Mouse (Mus musculus) liver, embryonic 14.5 days (tissue): ENCODE results near the gene Hivep3. TPM values are rescaled to one million over a fixed set of nuclear protein-coding genes. Genes with fewer than 3 reads are reported as not detected.

Experiments
- ATAC-seq: fragments of 200-750 bp; cut with Nextera tagmentation; 2 replicates; pipeline ENCODE4 v1.8.0; 2017; ENCODE audit warnings: moderate number of reproducible peaks, mild to moderate bottlenecking, moderate library complexity; ENCODE audit not compliant: insufficient read depth
- DNase-seq, 3 experiments: peaks; one replicate each; pipeline ENCODE4 v3.0.0-alpha.2; 2012 to 2013; ENCODE audit warnings: low read depth in 3 of 3, low spot score in 3 of 3
- H3K27ac ChIP-seq: fragments of 300-500 bp; sonication (generic); 2 replicates; pipeline ENCODE4 v1.5.1; 2014; ENCODE audit warnings: moderate library complexity, mild to moderate bottlenecking, control low read depth, inconsistent platforms
- H3K27me3 ChIP-seq: fragments of 300-500 bp; sonication (generic); 2 replicates; pipeline ENCODE4 v1.6.1; 2014; ENCODE audit warnings: mild to moderate bottlenecking, low read length, moderate library complexity; ENCODE audit not compliant: control insufficient read depth, insufficient read depth
- H3K36me3 ChIP-seq: fragments of 300-500 bp; sonication (generic); replicated peaks from 2 replicates; pipeline ENCODE4 v1.6.1; 2014; ENCODE audit warnings: low read depth; ENCODE audit not compliant: control insufficient read depth, insufficient read depth
- H3K4me1 ChIP-seq, 2 experiments: fragments of 200-500 bp in 1 of 2; fragments of 300-500 bp in 1 of 2; sonication (generic) in 1 of 2; replicated peaks; 2 replicates each; pipeline ENCODE4 v1.6.1; 2012 to 2014; ENCODE audit warnings: antibody characterized with exemption in 1 of 2, inconsistent platforms in 1 of 2, low read length in 1 of 2; ENCODE audit not compliant: control insufficient read depth in 2 of 2, insufficient read depth in 2 of 2
- H3K4me2 ChIP-seq: fragments of 300-500 bp; sonication (generic); 2 replicates; pipeline ENCODE4 v1.6.1; 2014; ENCODE audit warnings: low read depth, mild to moderate bottlenecking, control low read depth, moderate library complexity
- H3K4me3 ChIP-seq, 2 experiments: fragments of 200-500 bp in 1 of 2; fragments of 300-500 bp in 1 of 2; sonication (generic) in 1 of 2; 2 replicates each; pipeline ENCODE4 v1.5.1; 2012 to 2014; ENCODE audit warnings: low read depth in 2 of 2, low read length in 2 of 2, mild to moderate bottlenecking in 2 of 2, control low read depth in 1 of 2, inconsistent platforms in 1 of 2, moderate library complexity in 1 of 2; ENCODE audit not compliant: insufficient read depth in 1 of 2
- H3K9ac ChIP-seq: fragments of 300-500 bp; sonication (generic); replicated peaks from 2 replicates; pipeline ENCODE4 v1.6.1; 2014; ENCODE audit warnings: mild to moderate bottlenecking, control low read depth, moderate library complexity
- H3K9me3 ChIP-seq: fragments of 300-500 bp; sonication (generic); 2 replicates; pipeline ENCODE4 v1.6.1; 2016; ENCODE audit warnings: low read length, mixed read lengths; ENCODE audit not compliant: control insufficient read depth
- CTCF ChIP-seq: IDR thresholded peaks from 2 replicates; pipeline ENCODE4 v1.5.1; 2016; ENCODE audit warnings: antibody characterized with exemption, low read depth, control low read depth
- EP300 ChIP-seq: IDR thresholded peaks from 2 replicates; pipeline ENCODE4 v1.6.1; 2016; ENCODE audit warnings: antibody characterized with exemption, low read depth
- WGBS: fragments of 180-500 bp; shearing (Covaris S2); extraction: QIAGEN DNeasy Blood & Tissue Kit; methylation state at CpG from one replicate; pipeline ENCODE4 v1.1.7; 2014; ENCODE audit not compliant: insufficient replicate concordance; 5-methylcytosine and 5-hydroxymethylcytosine counted together
- polyA plus RNA-seq, 2 experiments: library from polyadenylated mRNA; depleted of rRNA in 1 of 2; stranded (reverse) in 1 of 2; unstranded in 1 of 2; fragments of >200 nt; fragmentation: Nextera tagmentation in 1 of 2; extraction: Ambion mirVana in 1 of 2; gene quantifications; 2 replicates each; pipeline versions ENCODE4 v1.2.1 to v1.2.3; 2012 to 2014

Gene Hivep3
- polyA plus RNA-seq, 2 experiments: 1.9 to 2.7 TPM

GRCm38 (mm10) chr4:120120276-120120675 is 386.7 kb downstream of the Hivep3 start:
- Histone ChIP-seq H3K9me3 (no peaks in the 10 kb centered on the region), H3K4me2 (no peak overlapping the region), H3K27me3 (no peaks in the 10 kb centered on the region), H3K27ac (no peak overlapping the region), H3K9ac (no peak overlapping the region), H3K36me3 (no peaks in the 10 kb centered on the region), H3K4me3 (no peak overlapping the region), H3K4me1 (no peaks in the 10 kb centered on the region)
- no peak for ATAC-seq
- 21% methylated on average over 8 of the region's 8 CpGs for WGBS
- DNase-seq: no peak
- TF ChIP-seq CTCF (peak; percentile 82), EP300 (no peak)

DNA sequence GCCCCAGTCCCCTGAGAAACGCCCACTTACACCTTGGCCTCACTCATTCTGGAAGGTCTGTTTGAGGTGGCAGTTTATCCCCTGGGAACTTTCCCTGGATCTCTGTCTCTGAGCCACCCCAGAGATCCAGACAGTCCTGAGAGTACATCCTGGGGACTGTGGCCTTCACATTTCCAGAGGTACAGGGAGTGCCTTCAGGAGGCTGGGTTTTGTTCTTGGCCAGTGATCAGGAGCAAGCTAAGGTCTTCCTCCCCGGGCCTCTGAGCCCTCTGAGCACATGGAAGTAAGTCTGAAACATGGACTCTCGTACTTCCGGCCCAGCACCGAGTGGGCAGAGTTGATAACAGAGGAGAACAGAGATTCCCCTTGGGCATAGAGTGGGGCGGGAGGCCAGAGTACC is 391.1 kb downstream of the Hivep3 start:
- TF ChIP-seq EP300 (no peak), CTCF (no peak)
- no peak overlapping the region for H3K4me3 ChIP-seq
- H3K27me3 ChIP-seq: no peaks in the 10 kb centered on the region
- H3K9me3 ChIP-seq: no peaks in the 10 kb centered on the region
- no peak overlapping the region for H3K4me2 ChIP-seq
- H3K36me3 ChIP-seq: no peaks in the 10 kb centered on the region
- no peak for ATAC-seq
- no peak overlapping the region for H3K9ac ChIP-seq
- WGBS: 49% methylated on average over 6 of the region's 6 CpGs
- DNase-seq: no peak
- H3K4me1 ChIP-seq: no peaks in the 10 kb centered on the region
- no peak overlapping the region for H3K27ac ChIP-seq

DNA sequence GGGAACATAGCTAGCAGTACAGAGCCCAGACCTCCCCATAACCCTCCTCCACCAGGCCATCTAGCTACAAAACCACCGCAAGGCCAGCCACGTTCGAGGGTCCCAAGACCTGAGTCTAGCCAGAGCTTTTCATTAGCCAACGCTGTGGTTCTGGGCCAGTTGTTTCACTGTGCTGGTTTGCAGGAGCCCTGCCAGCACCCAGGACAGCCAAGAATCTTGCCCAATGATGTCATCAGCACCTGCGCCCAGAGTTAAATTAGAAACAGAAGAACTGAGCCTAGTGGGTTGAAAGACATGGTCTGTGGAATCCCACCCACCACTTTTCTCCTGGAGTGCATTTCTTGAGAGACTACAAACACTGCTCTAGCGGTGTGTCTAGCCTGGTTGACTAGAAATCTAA is 392.5 kb downstream of the Hivep3 start:
- Histone ChIP-seq H3K4me3 (no peak overlapping the region), H3K27me3 (no peaks in the 10 kb centered on the region), H3K4me1 (no peaks in the 10 kb centered on the region), H3K9me3 (no peaks in the 10 kb centered on the region), H3K9ac (no peak overlapping the region), H3K36me3 (no peaks in the 10 kb centered on the region), H3K27ac (no peak overlapping the region), H3K4me2 (no peak overlapping the region)
- no peak for ATAC-seq
- 73% methylated on average over 6 of the region's 6 CpGs for WGBS
- no peak for DNase-seq
- TF ChIP-seq EP300: no peak
- TF ChIP-seq CTCF: no peak

- no peak for ATAC-seq
- Histone ChIP-seq H3K4me2 (no peak overlapping the region), H3K4me1 (no peaks in the 10 kb centered on the region), H3K27me3 (no peaks in the 10 kb centered on the region), H3K36me3 (no peaks in the 10 kb centered on the region), H3K4me3 (no peak overlapping the region), H3K9ac (no peak overlapping the region), H3K9me3 (no peaks in the 10 kb centered on the region), H3K27ac (no peak overlapping the region)
- no peak for DNase-seq
- 70% methylated on average over 3 of the region's 3 CpGs for WGBS
- no peak for TF ChIP-seq CTCF
- no peak for TF ChIP-seq EP300
These were observed 393.7 kb downstream of the Hivep3 start for GRCm38 (mm10) chr4:120127333-120127732.

GRCm38 (mm10) chr4:120128033-120128432 is 394.4 kb downstream of the Hivep3 start:
- whole genome bisulfite sequencing: 54% methylated on average over 4 of the region's 4 CpGs
- Histone ChIP-seq H3K27me3 (no peaks in the 10 kb centered on the region), H3K27ac (no peak overlapping the region), H3K4me2 (no peak overlapping the region), H3K9me3 (no peaks in the 10 kb centered on the region), H3K4me3 (no peak overlapping the region), H3K36me3 (no peaks in the 10 kb centered on the region), H3K9ac (no peak overlapping the region), H3K4me1 (no peaks in the 10 kb centered on the region)
- DNase-seq (no peak), ATAC-seq (no peak)
- no peak for TF ChIP-seq EP300
- no peak for TF ChIP-seq CTCF
